Mouse (Mus musculus) layer of hippocampus, postnatal 14 days (tissue): Measurements from ENCODE around the gene Muc15. TPM values are rescaled to one million over a fixed set of nuclear protein-coding genes. Genes with fewer than 3 reads are reported as not detected.

Source experiments
- DNase-seq, 2 experiments: peaks; one replicate each; pipeline ENCODE4 v3.0.0; 2021 to 2022; ENCODE audit warnings: low spot score in 2 of 2, mixed read lengths in 1 of 2
- long read RNA-seq, 2 experiments: library from polyadenylated mRNA; stranded (forward); transcript quantifications; one replicate each; pipeline ENCODE4 v2.0.0; 2021
- total RNA-seq, 2 experiments: library from RNA; stranded (reverse); gene quantifications; 2 replicates each; pipeline ENCODE4 v1.2.3; 2021

The Muc15 gene
- under 1 TPM; 0.16 to 0.31 TPM for total RNA-seq
- long read RNA-seq, experiment 1: 0 reads
- long read RNA-seq, experiment 2: 0 reads

GRCm38 (mm10) chr2:110721290-110721753 is at the start of gene Muc15:
Gene Muc15 (plus strand): TSS chr2:110721340.
- DNase-seq: no peak

DNA sequence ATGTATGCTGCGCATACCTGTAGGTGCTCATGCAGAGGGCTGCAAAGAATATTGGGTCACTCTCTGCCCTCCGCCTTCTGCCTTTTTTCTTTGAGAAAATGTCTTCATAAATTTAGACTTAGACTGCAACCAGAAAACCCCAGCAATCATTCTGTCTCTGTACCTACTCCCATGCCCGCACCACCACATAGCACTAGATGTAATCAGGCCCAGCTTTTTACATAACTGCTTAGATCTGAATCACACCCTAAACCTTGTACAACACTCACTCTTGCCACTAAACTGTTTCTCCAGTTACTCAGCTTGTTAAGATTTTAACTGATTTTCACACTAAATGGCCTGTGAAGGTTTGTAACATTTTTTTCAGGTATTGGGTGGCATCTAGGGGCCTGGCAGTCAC is 11.7 kb upstream of the Muc15 start:
- no peak for DNase-seq

- DNase-seq: peak in 1 of 2 experiments; percentile 3
These were observed 11.0 kb upstream of the Muc15 start for GRCm38 (mm10) chr2:110710055-110710720.

DNA sequence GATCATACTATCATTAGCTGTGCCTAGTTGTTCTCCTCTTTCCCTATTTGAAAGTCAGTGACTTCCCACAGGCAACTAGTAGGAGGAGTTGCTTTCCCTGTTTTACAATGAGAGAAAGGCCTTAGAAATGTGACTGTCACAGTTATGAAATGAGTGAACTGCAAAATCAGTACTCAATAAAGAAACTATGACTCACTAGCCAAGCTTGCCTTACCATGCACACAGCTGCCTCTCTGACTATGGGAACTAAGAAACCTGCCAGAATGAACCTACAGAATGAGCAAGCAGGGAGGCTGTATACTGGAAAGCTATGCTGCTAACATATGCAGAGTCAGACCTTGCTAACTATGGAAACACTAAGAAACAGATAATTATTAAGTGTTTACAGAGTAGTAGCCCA is 2.1 kb upstream of the Muc15 start:
- DNase-seq: no peak

GRCm38 (mm10) chr2:110722208-110722607 is 1.1 kb downstream of the Muc15 start:
- no peak for DNase-seq

GRCm38 (mm10) chr2:110726106-110726505 is 5.0 kb downstream of the Muc15 start:
- peak in 1 of 2 experiments; percentile 9 for DNase-seq

- DNase-seq: peak in 1 of 2 experiments; percentile 6
These were observed 16.1 kb downstream of the Muc15 start for GRCm38 (mm10) chr2:110737236-110737635.

GRCm38 (mm10) chr2:110737981-110738380 is 16.8 kb downstream of the Muc15 start:
- DNase-seq: no peak

GRCm38 (mm10) chr2:110739781-110740180 is 18.6 kb downstream of the Muc15 start:
- DNase-seq: no peak

DNA sequence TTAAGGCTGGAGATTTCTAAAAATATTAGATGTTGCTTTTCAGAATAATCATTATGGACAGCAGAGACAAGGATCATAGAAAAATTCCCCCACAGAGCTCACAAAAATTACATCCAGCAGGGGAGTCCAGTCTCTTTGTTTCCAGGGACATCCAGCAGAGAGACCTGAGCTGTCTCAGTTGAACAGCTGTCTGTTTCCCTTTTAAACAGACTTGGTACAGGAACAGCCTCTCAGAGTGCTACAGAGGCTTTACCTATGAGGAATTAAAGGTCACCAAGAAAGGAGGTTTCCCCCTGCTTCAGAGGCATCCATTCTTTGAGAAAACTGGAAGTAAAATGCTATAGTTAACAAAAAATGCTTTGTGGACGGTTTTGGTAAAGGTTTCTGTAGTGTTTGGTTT is 19.4 kb downstream of the Muc15 start:
- DNase-seq: no peak

DNA sequence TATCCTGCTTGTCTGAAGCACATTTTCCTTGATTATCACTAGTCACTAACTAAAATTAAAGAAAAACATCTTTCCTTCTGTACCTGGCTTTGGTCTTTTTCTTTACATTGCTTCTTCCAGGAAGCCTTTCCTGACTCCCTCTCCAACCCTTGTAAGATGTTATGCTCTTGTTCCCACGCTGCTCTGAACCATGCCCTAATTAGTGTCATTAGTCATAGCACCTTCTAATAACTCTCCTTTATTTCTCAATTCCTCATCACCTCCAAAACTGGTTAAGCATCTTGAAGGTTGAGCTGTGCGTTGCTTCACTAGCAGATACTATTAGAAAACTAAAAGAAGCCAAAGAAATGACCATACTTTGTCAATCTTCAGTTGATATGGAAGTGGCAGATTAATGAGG is 36.4 kb downstream of the Muc15 start:
- DNase-seq: no peak

DNA sequence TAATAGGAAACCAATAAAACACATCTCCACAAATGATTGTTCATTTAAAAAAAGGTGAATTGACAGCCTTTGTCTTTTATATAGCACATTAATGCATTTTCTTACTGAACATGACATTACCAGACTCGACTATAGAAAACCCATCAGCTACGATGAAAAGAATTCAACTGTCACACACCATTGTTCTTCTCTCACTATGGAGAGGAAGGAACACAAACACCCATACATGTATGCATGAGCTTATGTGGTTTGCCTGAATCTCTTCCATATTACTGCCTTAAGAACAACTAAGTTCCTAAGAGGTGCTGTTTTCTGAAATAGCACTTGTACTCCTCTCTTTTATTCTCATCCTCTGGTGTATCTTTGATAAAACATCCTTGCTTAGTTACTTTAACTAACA is 38.3 kb downstream of the Muc15 start:
- DNase-seq: no peak

DNA sequence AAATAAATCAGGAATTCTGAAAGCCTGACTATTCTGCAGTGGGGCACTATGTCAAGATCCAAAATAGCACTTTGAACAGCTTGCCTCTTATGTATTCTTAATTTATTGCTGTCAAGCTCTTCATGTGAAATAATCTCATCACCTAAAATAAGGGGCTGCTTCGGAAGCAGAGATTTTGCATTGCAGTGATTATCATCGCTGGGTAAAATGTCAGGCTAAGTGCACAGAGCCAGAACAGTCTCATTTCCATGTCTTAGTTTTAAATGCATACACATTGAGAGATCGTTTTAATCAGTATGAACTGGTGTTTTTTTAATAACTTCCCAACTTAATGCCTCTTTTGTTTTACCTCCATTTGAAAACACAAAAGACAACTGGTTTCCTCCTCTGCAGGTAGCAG is 66.3 kb downstream of the Muc15 start:
- no peak for DNase-seq

Other genes starting within 250 kb of the Muc15 start
- gene Slc5a12, start 124.0 kb upstream of the Muc15 start, total RNA-seq: not detected
- gene Ano3, start 229.6 kb downstream of the Muc15 start, total RNA-seq: 10 to 100 TPM; 30.8 to 31.2 TPM